Mouse (Mus musculus) kidney, postnatal 14 days (tissue): ENCODE measurements around the gene Birc3.
A peak's percentile ranks its signal among the peaks of the same experiment; 100 is the strongest.
"Not testable (repeated sequence)": the region's sequence is repeated elsewhere in the genome, so short reads cannot be mapped to it uniquely, and the experiment has no call there.

Experiments
- DNase-seq: peaks from one replicate; pipeline ENCODE4 v3.0.0; 2022; ENCODE audit warnings: mixed read lengths

Gene Birc3

GRCm38 (mm10) chr9:7872775-7873439 is at the start of gene Birc3:
Gene Birc3 (minus strand): TSS chr9:7873186.
- peak; percentile 79 for DNase-seq

- no peak for DNase-seq
Measured at GRCm38 (mm10) chr9:7914925-7915324, 41.9 kb upstream of the Birc3 start.

GRCm38 (mm10) chr9:7914487-7914886 is 41.5 kb upstream of the Birc3 start:
- DNase-seq: peak; percentile 76

- DNase-seq: no peak
Measured at GRCm38 (mm10) chr9:7913953-7914352, 41.0 kb upstream of the Birc3 start.

- no peak for DNase-seq
Measured at GRCm38 (mm10) chr9:7907351-7907985, 34.5 kb upstream of the Birc3 start.

- no peak for DNase-seq
Measured at GRCm38 (mm10) chr9:7906564-7906963, 33.6 kb upstream of the Birc3 start.

- DNase-seq: no peak
Measured at GRCm38 (mm10) chr9:7903825-7904224, 30.8 kb upstream of the Birc3 start.

GRCm38 (mm10) chr9:7903262-7903661 is 30.3 kb upstream of the Birc3 start:
- DNase-seq: no peak

GRCm38 (mm10) chr9:7902311-7902710 is 29.3 kb upstream of the Birc3 start:
- DNase-seq: peak; percentile 14

GRCm38 (mm10) chr9:7900965-7901364 is 28.0 kb upstream of the Birc3 start:
- no peak for DNase-seq

- DNase-seq: peak; percentile 75
Measured at GRCm38 (mm10) chr9:7897502-7897901, 24.5 kb upstream of the Birc3 start.

- DNase-seq: not testable (repeated sequence)
Measured at GRCm38 (mm10) chr9:7891796-7892195, 18.8 kb upstream of the Birc3 start.

GRCm38 (mm10) chr9:7891177-7891576 is 18.2 kb upstream of the Birc3 start:
- no peak for DNase-seq

GRCm38 (mm10) chr9:7884346-7884745 is 11.4 kb upstream of the Birc3 start:
- DNase-seq: no peak

- no peak for DNase-seq
Measured at GRCm38 (mm10) chr9:7882304-7882865, 9.4 kb upstream of the Birc3 start.

- no peak for DNase-seq
Measured at GRCm38 (mm10) chr9:7873511-7874211, 675 bp upstream of the Birc3 start.

- DNase-seq: no peak
Measured at GRCm38 (mm10) chr9:7872044-7872774, 777 bp downstream of the Birc3 start.

GRCm38 (mm10) chr9:7871316-7872043 is 1.5 kb downstream of the Birc3 start:
- no peak for DNase-seq

GRCm38 (mm10) chr9:7870556-7871315 is 2.2 kb downstream of the Birc3 start:
- DNase-seq: no peak

GRCm38 (mm10) chr9:7868838-7869491 is 4.0 kb downstream of the Birc3 start:
- no peak for DNase-seq

GRCm38 (mm10) chr9:7867981-7868380 is 5.0 kb downstream of the Birc3 start:
- DNase-seq: no peak
